Mouse (Mus musculus) MEL (cell line): ENCODE results near the gene Ube4a. TPM values are rescaled to one million over a fixed set of nuclear protein-coding genes. Genes with fewer than 3 reads are reported as not detected.

ENCODE experiments used
- DNase-seq: peaks from one replicate; pipeline ENCODE4 v3.0.0; 2011; ENCODE audit warnings: low read depth, low spot score
- H3K27ac ChIP-seq: 2 replicates; pipeline ENCODE4 v1.5.1; 2012; ENCODE audit warnings: low read depth, mild to moderate bottlenecking, control low read depth, low read length, moderate library complexity; ENCODE audit not compliant: control insufficient read depth
- H3K27me3 ChIP-seq, 2 experiments: fragments of 150-350 bp in 1 of 2; sonication (generic) in 1 of 2; 2 replicates each; pipeline ENCODE4 v1.6.1; 2012; ENCODE audit warnings: low read length in 2 of 2, mild to moderate bottlenecking in 2 of 2, improper control_type of control experiment in 1 of 2, moderate library complexity in 1 of 2; ENCODE audit not compliant: insufficient read depth in 2 of 2, control insufficient read depth in 1 of 2
- H3K36me3 ChIP-seq, 2 experiments: 2 replicates each; pipeline ENCODE4 v1.6.1; 2012 to 2014; ENCODE audit warnings: low read length in 2 of 2, improper control_type of control experiment in 1 of 2, inconsistent platforms in 1 of 2, mild to moderate bottlenecking in 1 of 2; ENCODE audit not compliant: insufficient read depth in 2 of 2, control insufficient read depth in 1 of 2
- H3K4me1 ChIP-seq, 2 experiments: fragments of 150-350 bp in 1 of 2; sonication (generic) in 1 of 2; 2 replicates each; pipeline ENCODE4 v1.6.1; 2012; ENCODE audit warnings: low read length in 2 of 2, improper control_type of control experiment in 1 of 2, mild to moderate bottlenecking in 1 of 2; ENCODE audit not compliant: insufficient read depth in 2 of 2, control insufficient read depth in 1 of 2
- H3K4me3 ChIP-seq, 2 experiments: fragments of 150-350 bp in 1 of 2; sonication (generic) in 1 of 2; 2 replicates each; pipeline ENCODE4 v1.5.1; 2012; ENCODE audit warnings: low read depth in 2 of 2, low read length in 2 of 2, mild to moderate bottlenecking in 2 of 2, moderate library complexity in 2 of 2, control low read depth in 1 of 2, improper control_type of control experiment in 1 of 2; ENCODE audit not compliant: control insufficient read depth in 1 of 2, insufficient read depth in 1 of 2
- H3K79me2 ChIP-seq: 2 replicates; pipeline ENCODE4 v1.6.1; 2012; ENCODE audit warnings: mild to moderate bottlenecking, low read length, moderate library complexity; ENCODE audit not compliant: control insufficient read depth, poor library complexity, insufficient read depth
- H3K9ac ChIP-seq: 2 replicates; pipeline ENCODE4 v1.6.1; 2012; ENCODE audit warnings: low read depth, mild to moderate bottlenecking, control low read depth, low read length, moderate library complexity; ENCODE audit not compliant: control insufficient read depth, poor library complexity, severe bottlenecking
- H3K9me3 ChIP-seq: fragments of 150-350 bp; sonication (generic); replicated peaks from 2 replicates; pipeline ENCODE4 v1.6.1; 2012; ENCODE audit warnings: mild to moderate bottlenecking, low read length, improper control_type of control experiment, moderate library complexity; ENCODE audit not compliant: insufficient read depth
- BHLHE40 ChIP-seq: IDR thresholded peaks from 2 replicates; pipeline ENCODE4 v1.6.1; 2012; ENCODE audit warnings: low read depth, mild to moderate bottlenecking, inconsistent platforms, low read length, improper control_type of control experiment, borderline replicate concordance
- CHD2 ChIP-seq: IDR thresholded peaks from 2 replicates; pipeline ENCODE4 v1.6.1; 2011; ENCODE audit warnings: low read length, improper control_type of control experiment
- CTCF ChIP-seq, 3 experiments: IDR thresholded peaks in 2 of 3; conservative IDR thresholded peaks in 1 of 3; 2 replicates each; pipeline ENCODE4 v1.5.1; 2011 to 2012; ENCODE audit warnings: low read length in 3 of 3, low read depth in 2 of 3, mild to moderate bottlenecking in 2 of 3, improper control_type of control experiment in 1 of 3, inconsistent platforms in 1 of 3, mixed read lengths in 1 of 3, moderate library complexity in 1 of 3; ENCODE audit not compliant: control insufficient read depth in 1 of 3, insufficient read depth in 1 of 3, poor library complexity in 1 of 3, severe bottlenecking in 1 of 3
- E2F4 ChIP-seq: IDR thresholded peaks from 2 replicates; pipeline ENCODE4 v1.6.1; 2011; ENCODE audit warnings: low read depth, low read length, improper control_type of control experiment, borderline replicate concordance
- EP300 ChIP-seq, 2 experiments: IDR thresholded peaks; 2 replicates each; pipeline ENCODE4 v1.6.1; 2011; ENCODE audit warnings: improper control_type of control experiment in 2 of 2, low read length in 2 of 2, low read depth in 1 of 2, mild to moderate bottlenecking in 1 of 2
- GATA1 ChIP-seq: IDR thresholded peaks from 2 replicates; pipeline ENCODE4 v1.6.1; 2011; ENCODE audit warnings: low read depth, low read length, improper control_type of control experiment
- HCFC1 ChIP-seq: IDR thresholded peaks from 2 replicates; pipeline ENCODE4 v1.6.1; 2012; ENCODE audit warnings: low read depth, mild to moderate bottlenecking, inconsistent platforms, low read length, improper control_type of control experiment, moderate library complexity
- JUND ChIP-seq: IDR thresholded peaks from 2 replicates; pipeline ENCODE4 v1.6.1; 2011; ENCODE audit warnings: low read depth, mild to moderate bottlenecking, improper control_type of control experiment, low read length
- MAFK ChIP-seq: IDR thresholded peaks from 2 replicates; pipeline ENCODE4 v1.6.1; 2011; ENCODE audit warnings: low read depth, mild to moderate bottlenecking, low read length, improper control_type of control experiment, borderline replicate concordance
- MAZ ChIP-seq: IDR thresholded peaks from 2 replicates; pipeline ENCODE4 v1.6.1; 2012; ENCODE audit warnings: low read depth, mild to moderate bottlenecking, inconsistent platforms, low read length, improper control_type of control experiment
- MEF2A ChIP-seq: IDR thresholded peaks from 2 replicates; pipeline ENCODE4 v1.6.1; 2014; ENCODE audit warnings: low read depth, mild to moderate bottlenecking, inconsistent platforms, low read length, improper control_type of control experiment; ENCODE audit not compliant: poor library complexity, insufficient replicate concordance, severe bottlenecking; ENCODE audit errors: extremely low read depth
- MYC ChIP-seq: IDR thresholded peaks from 2 replicates; pipeline ENCODE4 v1.6.1; 2011; ENCODE audit warnings: low read depth, mild to moderate bottlenecking, low read length, improper control_type of control experiment, moderate library complexity
- NRF1 ChIP-seq: IDR thresholded peaks from 2 replicates; pipeline ENCODE4 v1.6.1; 2014; ENCODE audit warnings: low read depth, mild to moderate bottlenecking, inconsistent platforms, low read length, improper control_type of control experiment, moderate library complexity; ENCODE audit not compliant: poor library complexity, insufficient read depth, severe bottlenecking
- POLR2A ChIP-seq, 2 experiments: IDR thresholded peaks; 2 replicates each; pipeline ENCODE4 v1.6.1; 2011 to 2012; ENCODE audit warnings: low read length in 2 of 2, mild to moderate bottlenecking in 2 of 2, control low read depth in 1 of 2, improper control_type of control experiment in 1 of 2, low read depth in 1 of 2, moderate library complexity in 1 of 2; ENCODE audit not compliant: control insufficient read depth in 1 of 2, insufficient read depth in 1 of 2, poor library complexity in 1 of 2
- POLR2AphosphoS2 ChIP-seq: IDR thresholded peaks from 2 replicates; pipeline ENCODE4 v1.6.1; 2011; ENCODE audit warnings: low read length, improper control_type of control experiment
- POLR2AphosphoS5 ChIP-seq: IDR thresholded peaks from 2 replicates; pipeline ENCODE4 v1.6.1; 2012; ENCODE audit warnings: low read depth, borderline replicate concordance, mild to moderate bottlenecking, inconsistent platforms, low read length, moderate library complexity, mixed read lengths
- RCOR1 ChIP-seq: IDR thresholded peaks from 2 replicates; pipeline ENCODE4 v1.6.1; 2012; ENCODE audit warnings: low read depth, mild to moderate bottlenecking, inconsistent platforms, low read length, improper control_type of control experiment
- TAL1 ChIP-seq: IDR thresholded peaks from 2 replicates; pipeline ENCODE4 v1.6.1; 2012; ENCODE audit warnings: mild to moderate bottlenecking, inconsistent platforms, low read length, moderate library complexity, mixed read lengths
- TBP ChIP-seq: IDR thresholded peaks from 2 replicates; pipeline ENCODE4 v1.8.0; 2011; ENCODE audit warnings: low read depth, low read length, improper control_type of control experiment
- TCF12 ChIP-seq: IDR thresholded peaks from 2 replicates; pipeline ENCODE4 v1.6.1; 2014; ENCODE audit warnings: low read depth, mild to moderate bottlenecking, inconsistent platforms, low read length, improper control_type of control experiment, moderate library complexity
- UBTF ChIP-seq: IDR thresholded peaks from 2 replicates; pipeline ENCODE4 v1.6.1; 2012; ENCODE audit warnings: low read depth, mild to moderate bottlenecking, inconsistent platforms, low read length, improper control_type of control experiment, moderate library complexity, borderline replicate concordance; ENCODE audit not compliant: insufficient read depth
- USF2 ChIP-seq, 2 experiments: IDR thresholded peaks; 2 replicates each; pipeline ENCODE4 v1.6.1; 2011 to 2012; ENCODE audit warnings: improper control_type of control experiment in 2 of 2, low read length in 2 of 2, borderline replicate concordance in 1 of 2, inconsistent platforms in 1 of 2, low read depth in 1 of 2, mild to moderate bottlenecking in 1 of 2; ENCODE audit not compliant: insufficient read depth in 1 of 2
- ZNF384 ChIP-seq: IDR thresholded peaks from 2 replicates; pipeline ENCODE4 v1.6.1; 2012; ENCODE audit warnings: low read depth, mild to moderate bottlenecking, inconsistent platforms, low read length, improper control_type of control experiment
- polyA plus RNA-seq, 2 experiments: library from polyadenylated mRNA; stranded (reverse) in 1 of 2; unstranded in 1 of 2; fragments of >175 nt in 1 of 2; fragments of >200 nt in 1 of 2; gene quantifications; 2 replicates each; pipeline versions ENCODE4 v1.2.1 to v1.2.4; 2012; ENCODE audit warnings: low replicate concordance in 2 of 2, low read depth in 1 of 2; ENCODE audit not compliant: insufficient read length in 2 of 2, insufficient read depth in 1 of 2, missing spikeins in 1 of 2
- total RNA-seq: library from RNA; depleted of rRNA; stranded (reverse); fragments of 300-350 nt; gene quantifications from 2 replicates; pipeline ENCODE4 v1.2.3, GENCODE M21; 2012

The Ube4a gene
- total and polyA plus RNA-seq, 3 experiments = 24.2 to 37.9 (median 32.8) TPM

DNA sequence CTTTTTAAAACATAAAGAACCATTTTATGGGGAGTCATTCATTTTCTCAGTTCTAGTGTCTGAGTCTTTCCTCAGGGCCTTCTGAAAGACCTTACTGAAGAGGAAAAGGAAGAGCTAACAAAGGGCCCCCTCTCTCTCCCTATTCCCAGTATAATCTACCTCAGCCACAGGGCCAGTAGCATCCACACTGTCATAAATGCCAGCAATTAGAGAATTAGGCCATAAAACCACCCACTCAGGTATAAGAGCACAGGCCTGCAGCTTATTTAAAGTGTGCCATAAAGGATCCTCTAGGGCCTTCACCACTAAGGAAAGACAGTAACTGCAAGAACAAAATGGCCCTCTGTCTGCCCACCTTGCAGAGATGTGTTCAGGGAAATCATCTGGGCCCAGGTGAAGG lies 91.2 kb downstream of the Ube4a start:
- DNase-seq = no peak
- no peak overlapping the region for H3K4me3 ChIP-seq
- TF ChIP-seq POLR2AphosphoS5 (no peak), MAFK (no peak), TCF12 (no peak), BHLHE40 (no peak), HCFC1 (no peak), USF2 (IDR thresholded peaks at IDR 0.05; ENCODE audit: borderline replicate concordance in 1 of 2, insufficient read depth in 1 of 2, low read depth in 1 of 2, low read length in 2 of 2) (no peak), MYC (no peak), CHD2 (no peak)
- H3K9ac ChIP-seq = no peak overlapping the region
- H3K9me3 ChIP-seq = no peaks in the 10 kb centered on the region
- no peak overlapping the region for H3K27ac ChIP-seq
- H3K36me3 ChIP-seq = peaks cover 9 to 10% of the 10 kb centered on the region in 2 experiments
- H3K27me3 ChIP-seq = no peaks in the 10 kb centered on the region
- H3K4me1 ChIP-seq = peaks cover 2 to 6% of the 10 kb centered on the region in 2 experiments; a peak in 1 of 4 replicates
- H3K79me2 ChIP-seq = peaks cover 74% of the 10 kb centered on the region

DNA sequence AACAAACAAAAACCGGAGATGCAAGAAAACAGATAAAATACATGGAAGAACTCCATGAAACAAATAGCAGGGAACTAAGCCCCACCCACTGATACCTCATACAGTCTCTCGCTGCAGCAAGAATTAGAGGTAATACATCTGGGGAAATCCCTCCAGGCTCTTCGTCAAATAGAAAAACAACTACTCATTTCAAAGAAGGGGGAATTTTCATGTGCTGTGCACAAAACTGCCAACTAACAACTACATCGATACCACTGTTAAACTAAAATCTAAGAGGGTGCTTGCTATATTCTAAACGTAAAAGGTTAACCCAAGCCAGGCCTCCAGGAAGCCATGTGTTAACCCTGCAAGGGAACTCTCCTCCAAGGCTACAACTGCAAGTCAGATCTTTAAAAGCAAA lies 91.7 kb downstream of the Ube4a start:
- H3K79me2 ChIP-seq = peaks cover 70% of the 10 kb centered on the region
- H3K27ac ChIP-seq = no peak overlapping the region
- DNase-seq = no peak
- no peak for TF ChIP-seq E2F4
- TF ChIP-seq MAFK = no peak
- TF ChIP-seq EP300 (IDR thresholded peaks at IDR 0.05; ENCODE audit: low read depth in 1 of 2, low read length in 2 of 2) = no peak
- TF ChIP-seq MEF2A = no peak
- no peak for TF ChIP-seq GATA1
- TF ChIP-seq POLR2AphosphoS2 = no peak
- no peak for TF ChIP-seq ZNF384
- no peak for TF ChIP-seq CTCF (IDR thresholded peaks at IDR 0.05 in 2 of 3, conservative IDR thresholded peaks at IDR 0.05 in 1 of 3; ENCODE audit: control insufficient read depth in 1 of 3, insufficient read depth in 1 of 3, low read depth in 2 of 3, low read length in 3 of 3, poor library complexity in 1 of 3, severe bottlenecking in 1 of 3)
- no peak for TF ChIP-seq CHD2
- no peak for TF ChIP-seq JUND
- TF ChIP-seq USF2 (IDR thresholded peaks at IDR 0.05; ENCODE audit: borderline replicate concordance in 1 of 2, insufficient read depth in 1 of 2, low read depth in 1 of 2, low read length in 2 of 2) = no peak
- no peak for TF ChIP-seq POLR2A (IDR thresholded peaks at IDR 0.05; ENCODE audit: control insufficient read depth in 1 of 2, insufficient read depth in 1 of 2, low read depth in 1 of 2, low read length in 2 of 2, poor library complexity in 1 of 2)
- TF ChIP-seq TBP = no peak
- no peak for TF ChIP-seq TCF12
- no peak for TF ChIP-seq MAZ
- no peak for TF ChIP-seq TAL1
- no peak for TF ChIP-seq UBTF
- no peak for TF ChIP-seq NRF1
- TF ChIP-seq RCOR1 = no peak
- H3K9me3 ChIP-seq = no peaks in the 10 kb centered on the region
- no peak overlapping the region for H3K9ac ChIP-seq
- H3K27me3 ChIP-seq = no peaks in the 10 kb centered on the region
- H3K4me3 ChIP-seq = no peak overlapping the region
- H3K36me3 ChIP-seq = peaks cover 7 to 10% of the 10 kb centered on the region in 2 experiments
- H3K4me1 ChIP-seq = peaks cover under 1 to 2% of the 10 kb centered on the region in 2 experiments; a peak in 1 of 4 replicates
